Mouse (Mus musculus): ENCODE data around the gene Arhgap19.

GRCm38 (mm10) chr19:41789110-41789961 is 12.5 kb downstream of the Arhgap19 start:
- TF ChIP-seq CTCF (IDR thresholded peaks at IDR 0.05; ENCODE audit: low read depth), result no peak
- TF ChIP-seq EP300 (optimal IDR thresholded peaks at IDR 0.05), result no peak

All from stomach, postnatal 0 days (tissue).